Mouse (Mus musculus): ENCODE results near the gene A630023A22Rik. TPM values are rescaled to one million over a fixed set of nuclear protein-coding genes. Genes with fewer than 3 reads are reported as not detected.

Gene A630023A22Rik
- polyA plus RNA-seq, 1 experiment from 2014 or later: not detected

- WGBS: 93% methylated on average over 4 of the region's 4 CpGs
- ATAC-seq: no peak
Measured at GRCm38 (mm10) chr14:34016381-34016780, 86.2 kb downstream of the A630023A22Rik start, which contains the start of gene Gm5460. Gene Gm5460 (plus strand): TSS chr14:34016758.

DNA sequence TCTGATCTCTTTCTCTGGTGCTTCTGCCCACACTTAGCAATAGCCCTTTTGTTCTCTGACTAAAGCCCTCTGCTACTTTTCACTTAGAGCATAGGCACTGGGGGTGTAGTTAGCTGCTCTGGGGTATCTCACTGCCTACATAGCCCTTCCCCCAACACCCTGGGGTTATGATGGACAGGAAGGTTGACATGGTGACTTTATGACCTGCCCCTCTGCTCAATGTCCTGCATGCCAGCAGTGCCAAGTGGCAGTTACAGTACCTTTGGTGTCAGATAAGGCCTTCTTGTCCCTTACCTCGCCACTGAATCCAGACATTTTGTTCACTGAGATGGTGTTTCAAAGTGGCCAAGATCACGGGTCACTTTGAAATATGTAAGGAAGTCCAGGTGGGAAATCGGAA, 87.5 kb downstream of the A630023A22Rik start, which contains the start of gene Gm30083:
TSS of gene Gm30083 (minus strand) at position 120 of the 400 bp plus-strand sequence.
- Histone ChIP-seq H3K4me1 (no peaks in the 10 kb centered on the region), H3K4me2 (no peak within 1 kb of the TSS), H3K4me3 (no peak within 1 kb of the TSS), H3K9me3 (replicated peaks) (no peaks in the 10 kb centered on the region), H3K27me3 (no peaks in the 10 kb centered on the region), H3K27ac (no peak within 1 kb of the TSS), H3K36me3 (ENCODE audit: poor library complexity, severe bottlenecking) (no peaks in the 10 kb centered on the region), H3K9ac (no peak within 1 kb of the TSS)
- no peak for ATAC-seq
- 94% methylated on average over 3 of the region's 3 CpGs for WGBS

More at GRCm38 (mm10) chr14:34016381-34016780, 86.2 kb downstream of the A630023A22Rik start, which contains the start of gene Gm5460:
- Histone ChIP-seq H3K4me2 (no peak within 1 kb of the TSS), H3K27ac (no peak within 1 kb of the TSS), H3K4me1 (no peaks in the 10 kb centered on the region), H3K9me3 (replicated peaks) (no peaks in the 10 kb centered on the region), H3K4me3 (no peak within 1 kb of the TSS), H3K9ac (no peak within 1 kb of the TSS), H3K27me3 (no peaks in the 10 kb centered on the region), H3K36me3 (ENCODE audit: poor library complexity, severe bottlenecking) (no peaks in the 10 kb centered on the region)

- ATAC-seq: no peak
- no peaks in the 10 kb centered on the region for H3K9me3 ChIP-seq (replicated peaks)
- 90% methylated on average over 5 of the region's 5 CpGs for WGBS
- H3K9ac ChIP-seq: no peak overlapping the region
- H3K4me3 ChIP-seq: no peak overlapping the region
- H3K27me3 ChIP-seq: no peaks in the 10 kb centered on the region
- H3K36me3 ChIP-seq (ENCODE audit: poor library complexity, severe bottlenecking): no peaks in the 10 kb centered on the region
- H3K4me1 ChIP-seq: no peaks in the 10 kb centered on the region; the same call in 1 of the 2 replicates
- H3K27ac ChIP-seq: no peak overlapping the region
- no peak overlapping the region for H3K4me2 ChIP-seq
Measured at GRCm38 (mm10) chr14:34002358-34002757, 100.2 kb downstream of the A630023A22Rik start.

GRCm38 (mm10) chr14:34001445-34001844, 101.1 kb downstream of the A630023A22Rik start:
- Histone ChIP-seq H3K4me1 (no peaks in the 10 kb centered on the region; the same call in 1 of the 2 replicates), H3K4me3 (no peak overlapping the region), H3K27me3 (no peaks in the 10 kb centered on the region), H3K9ac (no peak overlapping the region), H3K36me3 (ENCODE audit: poor library complexity, severe bottlenecking) (no peaks in the 10 kb centered on the region), H3K4me2 (no peak overlapping the region), H3K27ac (no peak overlapping the region), H3K9me3 (replicated peaks) (no peaks in the 10 kb centered on the region)
- no peak for ATAC-seq

Other genes with a start within 250 kb of the A630023A22Rik start
- 1.1 and 2.0 TPM in 2 replicates for gene Gdf10, start 179.2 kb downstream of the A630023A22Rik start, polyA plus RNA-seq (2015; fragmentation: Nextera tagmentation; extraction: Ambion mirVana)
- not detected in 2 replicates for gene Gdf2, start 161.7 kb downstream of the A630023A22Rik start, polyA plus RNA-seq (2015; fragmentation: Nextera tagmentation; extraction: Ambion mirVana)
- not detected in 2 replicates for gene Rbp3, start 148.8 kb downstream of the A630023A22Rik start, polyA plus RNA-seq (2015; fragmentation: Nextera tagmentation; extraction: Ambion mirVana)
- gene Zfp488, start 124.0 kb downstream of the A630023A22Rik start, polyA plus RNA-seq (2015; fragmentation: Nextera tagmentation; extraction: Ambion mirVana): 0.12 TPM in 1 of 2 replicates, not detected in the other
- not detected in 2 replicates for gene Gm30083, start 87.6 kb downstream of the A630023A22Rik start, polyA plus RNA-seq (2015; fragmentation: Nextera tagmentation; extraction: Ambion mirVana)
- not detected in 2 replicates for gene Gm5460, start 86.0 kb downstream of the A630023A22Rik start, polyA plus RNA-seq (2015; fragmentation: Nextera tagmentation; extraction: Ambion mirVana)
- not detected in 2 replicates for gene Antxrl, start 50.0 kb downstream of the A630023A22Rik start, polyA plus RNA-seq (2015; fragmentation: Nextera tagmentation; extraction: Ambion mirVana)
- gene Anxa8, start 16.8 kb downstream of the A630023A22Rik start, polyA plus RNA-seq (2015; fragmentation: Nextera tagmentation; extraction: Ambion mirVana): not detected in 2 replicates
- gene Npy4r, start 49.7 kb upstream of the A630023A22Rik start, polyA plus RNA-seq (2015; fragmentation: Nextera tagmentation; extraction: Ambion mirVana): 0.04 and 0.05 TPM in 2 replicates
- 2.0 and 2.3 TPM in 2 replicates for gene Gprin2, start 98.9 kb upstream of the A630023A22Rik start, polyA plus RNA-seq (2015; fragmentation: Nextera tagmentation; extraction: Ambion mirVana)
- 0.21 and 0.26 TPM in 2 replicates for gene Syt15, start 116.8 kb upstream of the A630023A22Rik start, polyA plus RNA-seq (2015; fragmentation: Nextera tagmentation; extraction: Ambion mirVana)
- 9.9 and 10.2 TPM in 2 replicates for gene Shld2, start 207.7 kb upstream of the A630023A22Rik start, polyA plus RNA-seq (2015; fragmentation: Nextera tagmentation; extraction: Ambion mirVana)
- 68.7 and 73.5 TPM in 2 replicates for gene Glud1, start 208.0 kb upstream of the A630023A22Rik start, polyA plus RNA-seq (2015; fragmentation: Nextera tagmentation; extraction: Ambion mirVana)

Measured in forebrain, embryonic 13.5 days (tissue).